Mouse (Mus musculus) neural tube, embryonic 11.5 days (tissue): ENCODE data around the gene Dnaaf1. TPM values are rescaled to one million over a fixed set of nuclear protein-coding genes. Genes with fewer than 3 reads are reported as not detected.

Experiments
- ATAC-seq: fragments of 200-750 bp; cut with Nextera tagmentation; 2 replicates; pipeline ENCODE4 v1.8.0; 2017; ENCODE audit warnings: moderate number of reproducible peaks, mild to moderate bottlenecking, moderate TSS enrichment, moderate library complexity; ENCODE audit not compliant: insufficient read depth, low FRiP score, low TSS enrichment
- DNase-seq: peaks from one replicate; pipeline ENCODE4 v3.0.0-alpha.2; 2015; ENCODE audit warnings: low spot score
- H3K27ac ChIP-seq: fragments of 300-500 bp; sonication (generic); 2 replicates; pipeline ENCODE4 v1.5.1; 2014; ENCODE audit warnings: low read depth, mild to moderate bottlenecking, low read length
- H3K27me3 ChIP-seq: fragments of 300-500 bp; sonication (generic); 2 replicates; pipeline ENCODE4 v1.6.1; 2014; ENCODE audit warnings: mild to moderate bottlenecking, low read length, mixed read lengths; ENCODE audit not compliant: control insufficient read depth, insufficient read depth
- H3K36me3 ChIP-seq: fragments of 300-500 bp; sonication (generic); 2 replicates; pipeline ENCODE4 v1.6.1; 2014; ENCODE audit warnings: mild to moderate bottlenecking, low read length, moderate library complexity, mixed read lengths; ENCODE audit not compliant: control insufficient read depth, insufficient read depth
- H3K4me1 ChIP-seq: fragments of 300-500 bp; sonication (generic); 2 replicates; pipeline ENCODE4 v1.6.1; 2014; ENCODE audit warnings: low read length, mixed read lengths; ENCODE audit not compliant: control insufficient read depth, insufficient read depth
- H3K4me2 ChIP-seq: fragments of 300-500 bp; sonication (generic); 2 replicates; pipeline ENCODE4 v1.6.1; 2014; ENCODE audit warnings: low read depth, mild to moderate bottlenecking, moderate library complexity
- H3K4me3 ChIP-seq: fragments of 300-500 bp; sonication (generic); 2 replicates; pipeline ENCODE4 v1.5.1; 2014; ENCODE audit warnings: low read depth, low read length
- H3K9ac ChIP-seq: fragments of 300-500 bp; sonication (generic); 2 replicates; pipeline ENCODE4 v1.6.1; 2014; ENCODE audit warnings: mild to moderate bottlenecking, low read length
- H3K9me3 ChIP-seq: fragments of 300-500 bp; sonication (generic); 2 replicates; pipeline ENCODE4 v1.6.1; 2016; ENCODE audit warnings: low read length; ENCODE audit not compliant: control insufficient read depth
- WGBS: fragments of 180-500 bp; shearing (Covaris S2); extraction: QIAGEN DNeasy Blood & Tissue Kit; methylation state at CpG from one replicate; pipeline ENCODE4 v1.1.7; 2014; 5-methylcytosine and 5-hydroxymethylcytosine counted together
- polyA plus RNA-seq: library from polyadenylated mRNA; unstranded; fragments of >200 nt; fragmentation: Nextera tagmentation; extraction: Ambion mirVana; gene quantifications from 2 replicates; pipeline ENCODE4 v1.2.1, GENCODE M21; 2014

Gene Dnaaf1
- not detected in 2 replicates for polyA plus RNA-seq

GRCm38 (mm10) chr8:119574437-119575365, at the start of gene Dnaaf1, which contains the start of gene Hsdl1:
Dnaaf1 (plus strand) TSS chr8:119575235.
Hsdl1 (minus strand) TSS chr8:119575183.
- peak; percentile 90 for ATAC-seq
- Histone ChIP-seq H3K9ac (peak within 1 kb of the TSS; percentile 78), H3K4me1 (peaks cover 3% of the 10 kb centered on the region), H3K27me3 (peaks cover 3% of the 10 kb centered on the region; the same call in 1 of the 2 replicates), H3K4me3 (peak within 1 kb of the TSS; percentile 91), H3K27ac (peak within 1 kb of the TSS; percentile 63; the same call in 1 of the 2 replicates), H3K4me2 (peak within 1 kb of the TSS; percentile 96), H3K9me3 (no peaks in the 10 kb centered on the region), H3K36me3 (no peaks in the 10 kb centered on the region)
- under 1% methylated on average over 93 of the region's 97 CpGs for WGBS
- DNase-seq, result peak; percentile 94

GRCm38 (mm10) chr8:119528762-119529161, 46.3 kb upstream of the Dnaaf1 start:
- no peak for DNase-seq
- Histone ChIP-seq H3K27me3 (no peaks in the 10 kb centered on the region), H3K9me3 (no peaks in the 10 kb centered on the region), H3K4me1 (no peaks in the 10 kb centered on the region), H3K36me3 (peaks cover 29% of the 10 kb centered on the region), H3K4me2 (no peak overlapping the region), H3K4me3 (no peak overlapping the region), H3K9ac (no peak overlapping the region), H3K27ac (no peak overlapping the region)
- 95% methylated on average over 7 of the region's 7 CpGs for WGBS
- no peak for ATAC-seq

GRCm38 (mm10) chr8:119530937-119531336, 44.1 kb upstream of the Dnaaf1 start:
- Histone ChIP-seq H3K4me1 (no peaks in the 10 kb centered on the region), H3K4me3 (no peak overlapping the region), H3K9me3 (no peaks in the 10 kb centered on the region), H3K27me3 (no peaks in the 10 kb centered on the region), H3K27ac (no peak overlapping the region), H3K36me3 (peaks cover 30% of the 10 kb centered on the region), H3K9ac (no peak overlapping the region), H3K4me2 (no peak overlapping the region)
- DNase-seq (no peak), ATAC-seq (no peak)
- 90% methylated on average over 6 of the region's 6 CpGs for WGBS

- WGBS, result 90% methylated on average over 3 of the region's 3 CpGs
- Histone ChIP-seq H3K36me3 (peaks cover 30% of the 10 kb centered on the region), H3K4me1 (no peaks in the 10 kb centered on the region), H3K9ac (no peak overlapping the region), H3K27ac (no peak overlapping the region), H3K4me2 (no peak overlapping the region), H3K9me3 (no peaks in the 10 kb centered on the region), H3K4me3 (no peak overlapping the region), H3K27me3 (no peaks in the 10 kb centered on the region)
- DNase-seq (no peak), ATAC-seq (no peak)
Observed at GRCm38 (mm10) chr8:119531397-119531796, 43.6 kb upstream of the Dnaaf1 start.

GRCm38 (mm10) chr8:119531973-119532372, 43.1 kb upstream of the Dnaaf1 start:
- Histone ChIP-seq H3K9ac (no peak overlapping the region), H3K4me3 (no peak overlapping the region), H3K27me3 (no peaks in the 10 kb centered on the region), H3K9me3 (no peaks in the 10 kb centered on the region), H3K4me1 (no peaks in the 10 kb centered on the region), H3K36me3 (peaks cover 32% of the 10 kb centered on the region), H3K4me2 (no peak overlapping the region), H3K27ac (no peak overlapping the region)
- ATAC-seq, result no peak
- DNase-seq, result no peak
- WGBS, result 95% methylated on average over 9 of the region's 9 CpGs

GRCm38 (mm10) chr8:119544606-119545005, 30.4 kb upstream of the Dnaaf1 start:
- WGBS, result 92% methylated on average over 3 of the region's 3 CpGs
- Histone ChIP-seq H3K27me3 (no peaks in the 10 kb centered on the region), H3K4me1 (no peaks in the 10 kb centered on the region), H3K36me3 (peaks cover 16% of the 10 kb centered on the region), H3K27ac (no peak overlapping the region), H3K9ac (no peak overlapping the region), H3K9me3 (no peaks in the 10 kb centered on the region), H3K4me2 (no peak overlapping the region), H3K4me3 (no peak overlapping the region)
- DNase-seq, result no peak
- no peak for ATAC-seq

GRCm38 (mm10) chr8:119545180-119545579, 29.9 kb upstream of the Dnaaf1 start:
- no peak overlapping the region for H3K4me3 ChIP-seq
- no peak overlapping the region for H3K9ac ChIP-seq
- peaks cover 10% of the 10 kb centered on the region for H3K36me3 ChIP-seq
- ATAC-seq, result no peak
- 80% methylated on average over 6 of the region's 6 CpGs for WGBS
- H3K27me3 ChIP-seq, result no peaks in the 10 kb centered on the region
- H3K27ac ChIP-seq, result no peak overlapping the region
- H3K4me1 ChIP-seq, result no peaks in the 10 kb centered on the region
- no peak overlapping the region for H3K4me2 ChIP-seq
- no peak for DNase-seq
- no peaks in the 10 kb centered on the region for H3K9me3 ChIP-seq

GRCm38 (mm10) chr8:119545791-119546190, 29.2 kb upstream of the Dnaaf1 start:
- 95% methylated on average over 6 of the region's 6 CpGs for WGBS
- Histone ChIP-seq H3K4me2 (no peak overlapping the region), H3K4me1 (no peaks in the 10 kb centered on the region), H3K27ac (no peak overlapping the region), H3K9me3 (no peaks in the 10 kb centered on the region), H3K9ac (no peak overlapping the region), H3K4me3 (no peak overlapping the region), H3K36me3 (peaks cover 10% of the 10 kb centered on the region), H3K27me3 (no peaks in the 10 kb centered on the region)
- no peak for ATAC-seq
- no peak for DNase-seq
